In genomic region chr9:46328572-46329249, GRCm38 (mm10) we compare ENCODE assay signal across 8 mouse cellular contexts. TPM values are rescaled to one million over a fixed set of nuclear protein-coding genes. Genes with fewer than 3 reads are reported as not detected.
DNase-seq lines count a peak whose midpoint lies in the region; ATAC-seq and TF ChIP-seq lines count a peak whose summit lies in the region.

No protein-coding gene starts in this region.

- WGBS in spleen, adult 2 months, result 20% methylated on average over 30 of the region's 30 CpGs
- 6% methylated on average over 30 of the region's 30 CpGs for WGBS in kidney, postnatal 0 days
- WGBS in liver, embryonic 14.5 days (ENCODE audit: insufficient replicate concordance), result 10% methylated on average over 30 of the region's 30 CpGs

- peak overlapping the region; percentile 6; the same call in 1 of the 2 replicates for H3K4me3 ChIP-seq in spleen, adult 2 months (ENCODE audit: extremely low read depth, insufficient read depth, insufficient read length)
- H3K4me3 ChIP-seq in kidney, postnatal 0 days (replicated peaks; ENCODE audit: low read depth, low read length), result peak overlapping the region; percentile 24; the same call in 1 of the 2 replicates
- H3K4me3 ChIP-seq in liver, embryonic 14.5 days (ENCODE audit: insufficient read depth in 1 of 2, low read depth in 2 of 2, low read length in 2 of 2), result peak overlapping the region; percentile 11 to 45

- peak overlapping the region; percentile 47 for H3K9ac ChIP-seq in kidney, postnatal 0 days (ENCODE audit: low read depth, low read length)
- H3K9ac ChIP-seq in liver, embryonic 14.5 days (replicated peaks), result no peak overlapping the region

- no peak for TF ChIP-seq CTCF in spleen, adult 2 months (IDR thresholded peaks at IDR 0.05; ENCODE audit: extremely low read depth, insufficient read depth, insufficient read length, insufficient replicate concordance)
- no peak for TF ChIP-seq CTCF in kidney, postnatal 0 days (IDR thresholded peaks at IDR 0.05; ENCODE audit: low read depth)
- no peak for TF ChIP-seq CTCF in liver, embryonic 14.5 days (IDR thresholded peaks at IDR 0.05; ENCODE audit: low read depth)

- H3K27me3 ChIP-seq in spleen, adult 2 months (ENCODE audit: control insufficient read depth, insufficient read depth, low read length), result peaks cover 3% of the 10 kb centered on the region; the same call in 1 of the 2 replicates
- H3K27me3 ChIP-seq in kidney, postnatal 0 days (ENCODE audit: insufficient read depth, low read length), result no peaks in the 10 kb centered on the region
- peaks cover 6% of the 10 kb centered on the region for H3K27me3 ChIP-seq in liver, embryonic 14.5 days (ENCODE audit: control insufficient read depth, insufficient read depth, low read length)

- H3K4me1 ChIP-seq in spleen, adult 2 months (ENCODE audit: control insufficient read depth, insufficient read depth, insufficient read length), result no peaks in the 10 kb centered on the region
- 0 out of 2 replicates have a peak, but pooled peaks cover 7% of the 10 kb centered on the region for H3K4me1 ChIP-seq in kidney, postnatal 0 days (replicated peaks; ENCODE audit: insufficient read depth, low read length)
- H3K4me1 ChIP-seq in liver, embryonic 14.5 days (replicated peaks; ENCODE audit: control insufficient read depth in 2 of 2, insufficient read depth in 2 of 2, low read length in 1 of 2), result peaks cover 0 to 4% of the 10 kb centered on the region in 2 experiments; a peak in 1 of 4 replicates

- H3K9me3 ChIP-seq in kidney, postnatal 0 days (replicated peaks; ENCODE audit: low read length), result no peaks in the 10 kb centered on the region
- H3K9me3 ChIP-seq in liver, embryonic 14.5 days (ENCODE audit: control insufficient read depth, low read length), result no peaks in the 10 kb centered on the region

- H3K36me3 ChIP-seq in spleen, adult 2 months (ENCODE audit: control insufficient read depth, insufficient read depth, low read length), result no peaks in the 10 kb centered on the region
- H3K36me3 ChIP-seq in kidney, postnatal 0 days (ENCODE audit: insufficient read depth, low read length), result no peaks in the 10 kb centered on the region
- no peaks in the 10 kb centered on the region for H3K36me3 ChIP-seq in liver, embryonic 14.5 days (replicated peaks; ENCODE audit: control insufficient read depth, insufficient read depth, low read depth)

- peak overlapping the region; percentile 54 for H3K4me2 ChIP-seq in kidney, postnatal 0 days (ENCODE audit: low read length)
- peak overlapping the region; percentile 45 for H3K4me2 ChIP-seq in liver, embryonic 14.5 days (ENCODE audit: low read depth)

- no peak; the same call in 1 of the 2 replicates for ATAC-seq in kidney, postnatal 0 days (replicated peaks; ENCODE audit: low FRiP score, low read depth)
- no peak for ATAC-seq in liver, embryonic 14.5 days (ENCODE audit: insufficient read depth)

- DNase-seq in spleen, adult 2 months (ENCODE audit: low read depth in 1 of 2, low spot score in 2 of 2), result no peak
- no peak for DNase-seq in spleen, postnatal 36 days (ENCODE audit: low spot score in 2 of 2)
- DNase-seq in cerebellum, adult 9-10 months, result peak; percentile 93
- DNase-seq in forelimb bud, embryonic 11.5 days (ENCODE audit: low read depth, low spot score), result peak; percentile 61
- peak; percentile 44 for DNase-seq in kidney, postnatal 0 days (ENCODE audit: low spot score)
- no peak for DNase-seq in liver, embryonic 14.5 days (ENCODE audit: low read depth in 3 of 3, low spot score in 3 of 3)
- peak; percentile 80 for DNase-seq in right cerebral cortex, postnatal 10 days (ENCODE audit: low spot score in 2 of 2)
- DNase-seq in spleen, adult 18-20 months, result no peak

- TF ChIP-seq POLR2A in spleen, adult 2 months (IDR thresholded peaks at IDR 0.05; ENCODE audit: low read depth, low read length), result no peak

- H3K27ac ChIP-seq in spleen, adult 2 months (ENCODE audit: insufficient read depth, low read length), result no peak overlapping the region
- H3K27ac ChIP-seq in kidney, postnatal 0 days, result no peak overlapping the region
- H3K27ac ChIP-seq in liver, embryonic 14.5 days, result no peak overlapping the region

- TF ChIP-seq EP300 in liver, embryonic 14.5 days (IDR thresholded peaks at IDR 0.05; ENCODE audit: low read depth), result no peak

RNA-seq across cellular contexts. Expression of gene 4931429L15Rik, which starts 8.9 kb away (rescaled TPM):
- polyA plus RNA-seq in spleen, adult 2 months (2012; rRNA removed), result not detected in 2 replicates
- not detected in 2 replicates for polyA plus RNA-seq in kidney, postnatal 0 days (2015; fragmentation: Nextera tagmentation; extraction: Ambion mirVana)
- polyA plus RNA-seq in liver, embryonic 14.5 days (2012; rRNA removed), result not detected in 2 replicates
- polyA plus RNA-seq in liver, embryonic 14.5 days (2014; fragmentation: Nextera tagmentation; extraction: Ambion mirVana), result not detected in 2 replicates

RNA-seq across cellular contexts. Expression of gene Bud13, which starts 45.9 kb away (rescaled TPM):
- polyA plus RNA-seq in spleen, adult 2 months (2012; rRNA removed), result 8.0 and 9.0 TPM in 2 replicates
- 14.9 and 16.2 TPM in 2 replicates for polyA plus RNA-seq in kidney, postnatal 0 days (2015; fragmentation: Nextera tagmentation; extraction: Ambion mirVana)
- 3.8 and 4.5 TPM in 2 replicates for polyA plus RNA-seq in liver, embryonic 14.5 days (2012; rRNA removed)
- polyA plus RNA-seq in liver, embryonic 14.5 days (2014; fragmentation: Nextera tagmentation; extraction: Ambion mirVana), result 5.5 and 6.2 TPM in 2 replicates

RNA-seq across cellular contexts. Expression of gene Zpr1, which starts 55.8 kb away (rescaled TPM):
- polyA plus RNA-seq in spleen, adult 2 months (2012; rRNA removed), result 19.4 and 24.9 TPM in 2 replicates
- 43.3 and 46.4 TPM in 2 replicates for polyA plus RNA-seq in kidney, postnatal 0 days (2015; fragmentation: Nextera tagmentation; extraction: Ambion mirVana)
- 11.5 and 16.4 TPM in 2 replicates for polyA plus RNA-seq in liver, embryonic 14.5 days (2012; rRNA removed)
- 28.1 and 28.6 TPM in 2 replicates for polyA plus RNA-seq in liver, embryonic 14.5 days (2014; fragmentation: Nextera tagmentation; extraction: Ambion mirVana)

Comparison
In these comparisons a context has a peak if more than half of its experiments do, and no peak if none do; other contexts are left out.
1. DNase-seq: peak in cerebellum, adult 9-10 months (single experiment), forelimb bud, embryonic 11.5 days (single experiment), kidney, postnatal 0 days (single experiment) and right cerebral cortex, postnatal 10 days (2 of 2); none in spleen, adult 2 months (0 of 2), spleen, postnatal 36 days (0 of 2), liver, embryonic 14.5 days (0 of 3) and spleen, adult 18-20 months (0 of 2).
2. Peak in every context shown above with its lines, with median percentiles within 50 percentile points of each other: H3K4me3 ChIP-seq.